Mouse (Mus musculus) myocyte (in vitro differentiated cells): ENCODE measurements around the gene Alpk3.
A peak's percentile ranks its signal among the peaks of the same experiment; 100 is the strongest.

Source experiments
- CEBPB ChIP-seq: IDR thresholded peaks from 2 replicates; pipeline ENCODE4 v1.6.1; 2011; ENCODE audit warnings: mild to moderate bottlenecking, moderate library complexity; ENCODE audit not compliant: poor library complexity, insufficient read depth, severe bottlenecking
- E2F4 ChIP-seq: IDR thresholded peaks from one replicate; pipeline ENCODE4 v1.6.1; 2011; ENCODE audit warnings: mild to moderate bottlenecking, control low read depth, moderate library complexity; ENCODE audit not compliant: insufficient read depth
- MAX ChIP-seq: IDR thresholded peaks from one replicate; pipeline ENCODE4 v1.6.1; 2011; ENCODE audit warnings: low read depth, mild to moderate bottlenecking, control low read depth
- MYOD1 ChIP-seq, 3 experiments: IDR thresholded peaks; one replicate each; pipeline ENCODE4 v1.6.1; 2011; ENCODE audit warnings: control low read depth in 2 of 3, low read depth in 2 of 3, mild to moderate bottlenecking in 2 of 3, moderate library complexity in 1 of 3; ENCODE audit not compliant: insufficient read length in 2 of 3, control insufficient read depth in 1 of 3
- MYOG ChIP-seq, 3 experiments: IDR thresholded peaks; one replicate each; pipeline ENCODE4 v1.6.1; 2011; ENCODE audit warnings: control low read depth in 2 of 3, low read depth in 2 of 3, mild to moderate bottlenecking in 2 of 3; ENCODE audit not compliant: insufficient read length in 2 of 3, control insufficient read depth in 1 of 3, insufficient read depth in 1 of 3
- POLR2A ChIP-seq: IDR thresholded peaks from one replicate; pipeline ENCODE4 v1.6.1; 2011; ENCODE audit warnings: low read depth, mild to moderate bottlenecking, control low read depth, moderate library complexity; ENCODE audit not compliant: insufficient read length
- POLR2AphosphoS2 ChIP-seq: IDR thresholded peaks from one replicate; pipeline ENCODE4 v1.6.1; 2011; ENCODE audit warnings: low read depth, control low read depth; ENCODE audit not compliant: insufficient read length
- REST ChIP-seq: IDR thresholded peaks from one replicate; pipeline ENCODE4 v1.6.1; 2011; ENCODE audit warnings: mild to moderate bottlenecking, control low read depth, moderate library complexity; ENCODE audit not compliant: insufficient read depth, insufficient read length
- SRF ChIP-seq: IDR thresholded peaks from one replicate; pipeline ENCODE4 v1.6.1; 2011; ENCODE audit warnings: low read depth; ENCODE audit not compliant: control insufficient read depth, insufficient read length
- TCF12 ChIP-seq: IDR thresholded peaks from one replicate; pipeline ENCODE4 v1.6.1; 2011; ENCODE audit warnings: mild to moderate bottlenecking, control low read depth; ENCODE audit not compliant: poor library complexity, insufficient read depth, severe bottlenecking
- USF1 ChIP-seq: IDR thresholded peaks from one replicate; pipeline ENCODE4 v1.6.1; 2011; ENCODE audit warnings: low read depth, mild to moderate bottlenecking, control low read depth, moderate library complexity

DNA sequence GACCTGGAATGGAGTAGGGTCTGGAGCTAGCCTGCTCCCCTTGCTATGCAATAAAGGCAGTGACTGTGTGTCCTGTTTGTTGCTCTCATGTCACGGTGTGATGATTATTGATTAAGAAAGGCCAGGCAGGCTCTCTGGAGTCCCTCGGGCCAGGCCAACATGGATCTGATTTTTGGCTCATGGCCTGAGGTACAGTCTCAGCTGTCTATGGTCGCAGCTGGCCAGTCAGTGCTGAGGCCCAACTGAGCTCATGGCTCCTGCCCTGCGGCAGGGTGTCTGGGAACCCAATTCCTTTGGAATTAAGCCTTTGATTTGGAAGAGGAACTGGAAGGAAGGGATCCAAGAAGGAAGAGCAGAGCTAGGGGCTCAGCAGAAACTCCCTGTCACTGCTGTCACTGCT lies 48.1 kb downstream of the Alpk3 start:
- no peak for TF ChIP-seq POLR2A
- no peak for TF ChIP-seq MAX
- TF ChIP-seq TCF12: peak; percentile 32
- no peak for TF ChIP-seq CEBPB
- TF ChIP-seq SRF: no peak
- TF ChIP-seq E2F4: no peak
- no peak for TF ChIP-seq USF1
- TF ChIP-seq POLR2AphosphoS2: no peak
- TF ChIP-seq REST: no peak
- TF ChIP-seq MYOD1 (IDR thresholded peaks at IDR 0.05; ENCODE audit: control insufficient read depth in 1 of 3, insufficient read length in 2 of 3, low read depth in 2 of 3): peak in 2 of 3 experiments; percentile 73 to 86
- peak; percentile 62 to 93 (median 84) for TF ChIP-seq MYOG (IDR thresholded peaks at IDR 0.05; ENCODE audit: control insufficient read depth in 1 of 3, insufficient read depth in 1 of 3, insufficient read length in 2 of 3, low read depth in 2 of 3)
